Mouse (Mus musculus) lung, postnatal 10 days (tissue): ENCODE data around the gene Rab20.
A peak's percentile ranks its signal among the peaks of the same experiment; 100 is the strongest.

Experiments
- DNase-seq: peaks from one replicate; pipeline ENCODE4 v3.0.0; 2021

Rab20 gene

GRCm38 (mm10) chr8:11452559-11452958 lies 26.0 kb downstream of the Rab20 start:
- DNase-seq, result no peak

GRCm38 (mm10) chr8:11452152-11452551 lies 26.4 kb downstream of the Rab20 start:
- DNase-seq, result no peak

- DNase-seq, result peak; percentile 74
Measured at GRCm38 (mm10) chr8:11450184-11451113, 28.1 kb downstream of the Rab20 start.

- no peak for DNase-seq
Measured at GRCm38 (mm10) chr8:11447910-11448570, 30.5 kb downstream of the Rab20 start.

- no peak for DNase-seq
Measured at GRCm38 (mm10) chr8:11445790-11446189, 32.7 kb downstream of the Rab20 start.

- no peak for DNase-seq
Measured at GRCm38 (mm10) chr8:11444216-11444615, 34.3 kb downstream of the Rab20 start.

GRCm38 (mm10) chr8:11443611-11444010 lies 34.9 kb downstream of the Rab20 start:
- no peak for DNase-seq

- no peak for DNase-seq
Measured at GRCm38 (mm10) chr8:11441291-11441690, 37.2 kb downstream of the Rab20 start.

- DNase-seq, result no peak
Measured at GRCm38 (mm10) chr8:11437862-11438261, 40.6 kb downstream of the Rab20 start.

- DNase-seq, result peak; percentile 42
Measured at GRCm38 (mm10) chr8:11430688-11431087, 47.8 kb downstream of the Rab20 start.

- DNase-seq, result no peak
Measured at GRCm38 (mm10) chr8:11423091-11423490, 55.4 kb downstream of the Rab20 start.

- DNase-seq, result no peak
Measured at GRCm38 (mm10) chr8:11421968-11422367, 56.5 kb downstream of the Rab20 start.

- DNase-seq, result peak; percentile 60
Measured at GRCm38 (mm10) chr8:11421105-11421504, 57.4 kb downstream of the Rab20 start.

GRCm38 (mm10) chr8:11419645-11420044 lies 58.9 kb downstream of the Rab20 start:
- DNase-seq, result peak; percentile 80

- peak; percentile 80 for DNase-seq
Measured at GRCm38 (mm10) chr8:11419232-11419631, 59.3 kb downstream of the Rab20 start.

GRCm38 (mm10) chr8:11417762-11418161 lies 60.7 kb downstream of the Rab20 start:
- DNase-seq, result peak; percentile 46

GRCm38 (mm10) chr8:11415089-11415488 lies 63.4 kb downstream of the Rab20 start:
- DNase-seq, result no peak

GRCm38 (mm10) chr8:11414304-11414703 lies 64.2 kb downstream of the Rab20 start:
- no peak for DNase-seq

- no peak for DNase-seq
Measured at GRCm38 (mm10) chr8:11412450-11412849, 66.1 kb downstream of the Rab20 start.

- DNase-seq, result peak; percentile 80
Measured at GRCm38 (mm10) chr8:11411504-11412124, 66.9 kb downstream of the Rab20 start.

- DNase-seq, result peak; percentile 93
Measured at GRCm38 (mm10) chr8:11405722-11406481, 72.6 kb downstream of the Rab20 start.

- DNase-seq, result peak; percentile 51
Measured at GRCm38 (mm10) chr8:11404614-11405013, 73.9 kb downstream of the Rab20 start.

GRCm38 (mm10) chr8:11403813-11404212 lies 74.7 kb downstream of the Rab20 start:
- DNase-seq, result no peak
